Mouse (Mus musculus) brown adipose tissue, adult 24 weeks (tissue): Measurements from ENCODE around the gene Spin2d. TPM values are rescaled to one million over a fixed set of nuclear protein-coding genes. Genes with fewer than 3 reads are reported as not detected.
"Not testable (repeated sequence)": the region's sequence is repeated elsewhere in the genome, so short reads cannot be mapped to it uniquely, and the experiment has no call there.

Source experiments
- H3K27ac ChIP-seq: fragments of 200-500 bp; replicated peaks from 2 replicates; pipeline ENCODE4 v1.5.1; 2012; ENCODE audit warnings: low read depth, mild to moderate bottlenecking, low read length
- H3K4me1 ChIP-seq: fragments of 200-500 bp; 2 replicates; pipeline ENCODE4 v1.6.1; 2012; ENCODE audit warnings: low read length, mixed read lengths; ENCODE audit not compliant: control insufficient read depth, insufficient read depth, insufficient read length
- H3K4me3 ChIP-seq: fragments of 200-500 bp; 2 replicates; pipeline ENCODE4 v1.5.1; 2012; ENCODE audit warnings: low read depth, mild to moderate bottlenecking, low read length, moderate library complexity; ENCODE audit not compliant: insufficient read depth
- polyA plus RNA-seq: library from polyadenylated mRNA; stranded (reverse); fragments of >200 nt; gene quantifications from 2 replicates; pipeline ENCODE4 v1.2.4, GENCODE M21; 2012; ENCODE audit not compliant: missing spikeins, insufficient read depth, insufficient read length

Gene Spin2d
- not detected in 2 replicates for polyA plus RNA-seq

DNA sequence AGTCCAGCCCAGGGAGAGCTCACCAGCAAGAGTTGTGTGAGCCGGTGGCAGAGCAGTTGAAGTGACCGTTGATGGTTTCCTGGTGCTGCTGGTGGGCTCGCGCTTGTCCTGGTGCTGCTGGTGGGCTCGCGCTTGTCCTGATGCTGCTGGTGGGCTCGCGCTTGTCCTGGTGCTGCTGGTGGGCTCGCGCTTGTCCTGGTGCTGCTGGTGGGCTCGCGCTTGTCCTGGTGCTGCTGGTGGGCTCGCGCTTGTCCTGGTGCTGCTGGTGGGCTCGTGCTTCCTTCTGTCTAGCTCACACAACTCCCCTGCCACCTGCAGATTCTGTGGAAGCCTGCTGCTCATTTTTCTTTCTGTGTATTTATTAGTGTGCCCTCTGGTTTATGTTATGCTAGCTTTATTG is at the start of gene Spin2d:
Gene Spin2d (minus strand): TSS at position 101 of the 400 bp plus-strand sequence.
- H3K4me3 ChIP-seq, H3K4me1 ChIP-seq: not testable (repeated sequence)

GRCm38 (mm10) chrX:73225365-73225764 is 48.6 kb upstream of the Spin2d start:
- Histone ChIP-seq H3K4me3 (no peak overlapping the region), H3K4me1 (no peaks in the 10 kb centered on the region), H3K27ac (no peak overlapping the region)

More for the DNA sequence above, at the start of gene Spin2d:
- H3K27ac ChIP-seq: not testable (repeated sequence)

DNA sequence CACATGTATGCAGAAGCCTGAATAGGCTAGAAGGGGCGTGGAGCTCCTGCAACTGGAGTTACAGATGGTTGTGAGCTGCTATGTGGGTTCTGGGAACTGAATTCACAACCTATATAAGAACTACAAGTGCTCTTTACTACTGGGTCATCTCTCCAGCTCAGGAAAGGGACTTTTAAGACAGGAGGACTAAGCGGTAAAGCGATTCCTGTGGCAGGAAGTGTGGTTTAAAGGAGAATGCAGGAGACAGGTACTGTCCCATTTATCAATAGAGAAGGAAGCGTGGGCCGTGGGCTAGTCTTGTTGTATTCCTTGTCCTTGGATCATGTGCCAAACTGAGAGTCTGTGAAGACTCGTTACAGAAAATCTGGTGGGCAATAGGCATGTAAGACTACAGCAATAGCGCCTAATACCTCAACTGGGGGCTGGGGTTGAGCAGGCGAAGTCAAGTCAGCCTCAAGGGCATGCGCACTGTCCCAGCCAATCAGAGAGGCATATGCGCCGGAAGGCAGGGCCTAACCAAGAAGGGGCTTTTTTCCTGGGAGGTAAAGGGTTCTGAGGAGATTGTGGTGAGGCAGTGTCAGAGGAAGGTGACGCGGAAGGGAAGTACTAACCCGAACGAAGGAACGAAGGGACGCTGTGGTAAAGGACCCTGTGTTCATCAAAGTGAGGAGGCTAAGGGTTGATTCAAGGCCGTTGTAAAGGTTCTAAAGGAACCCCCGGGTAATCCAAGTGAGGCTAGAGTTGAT is 37.2 kb upstream of the Spin2d start, which contains the start of gene Xlr4b:
Gene Xlr4b (plus strand): TSS at position 515 of the 746 bp plus-strand sequence.
- H3K4me3 ChIP-seq, H3K4me1 ChIP-seq, H3K27ac ChIP-seq: not testable (repeated sequence)

DNA sequence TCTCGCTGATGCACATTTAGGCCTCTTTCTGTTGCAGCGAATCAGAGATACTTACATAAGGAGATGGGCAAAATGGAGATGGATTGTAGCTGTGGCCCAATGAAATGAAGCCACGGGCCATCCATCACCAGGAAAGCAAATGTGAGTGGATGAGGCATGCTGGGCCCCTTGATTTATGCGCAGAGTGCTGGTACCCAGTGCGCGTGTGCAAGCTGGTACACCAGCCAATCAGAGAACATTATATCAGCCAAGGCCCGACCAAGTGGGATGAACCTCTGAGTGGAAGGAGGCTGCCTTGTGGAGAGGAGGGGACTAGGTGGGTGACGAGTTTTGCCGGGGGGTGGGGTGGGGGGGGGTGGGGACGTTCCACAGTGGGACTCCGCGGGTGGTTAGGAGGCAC is 15.1 kb upstream of the Spin2d start, which contains the start of gene Xlr3b:
Gene Xlr3b (plus strand): TSS at position 274 of the 400 bp plus-strand sequence.
- H3K4me3 ChIP-seq, H3K27ac ChIP-seq, H3K4me1 ChIP-seq: not testable (repeated sequence)

GRCm38 (mm10) chrX:73149350-73149749 is 27.4 kb downstream of the Spin2d start, which contains the start of gene DXBay18:
Gene DXBay18, minus strand, starts transcription at chrX:73149450.
- H3K27ac ChIP-seq, H3K4me1 ChIP-seq, H3K4me3 ChIP-seq: not testable (repeated sequence)

DNA sequence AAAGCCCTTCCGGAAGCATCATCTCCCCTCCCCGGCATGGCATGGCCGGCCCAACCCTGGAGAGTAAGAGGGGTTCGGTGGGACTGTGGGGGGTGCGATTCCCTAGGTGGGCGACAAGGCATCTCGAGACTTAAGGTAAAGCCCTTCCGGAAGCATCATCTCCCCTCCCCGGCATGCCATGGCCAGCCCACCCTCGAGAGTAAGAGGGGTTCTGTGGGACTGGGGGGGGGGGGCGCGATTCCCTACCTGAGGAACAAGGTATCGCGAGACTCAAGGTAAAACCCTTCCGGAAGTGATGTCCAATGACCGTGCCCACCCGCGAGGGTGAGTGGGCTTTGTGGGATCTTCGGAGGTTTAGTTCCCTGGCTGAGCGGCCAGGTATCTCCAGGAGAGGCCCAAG is 28.3 kb downstream of the Spin2d start, which contains the start of gene Xlr5b:
Gene Xlr5b (plus strand): TSS at position 301 of the 400 bp plus-strand sequence.
- H3K27ac ChIP-seq, H3K4me3 ChIP-seq, H3K4me1 ChIP-seq: not testable (repeated sequence)

- not testable (repeated sequence) for H3K27ac ChIP-seq, H3K4me1 ChIP-seq, H3K4me3 ChIP-seq
Measured at GRCm38 (mm10) chrX:73143218-73143618, 33.6 kb downstream of the Spin2d start.

Other genes starting within 250 kb of the Spin2d start
- 6.0 and 7.1 TPM in 2 replicates for gene Zfp185, start 189.7 kb downstream of the Spin2d start, polyA plus RNA-seq
- gene Pnma5, start 139.9 kb downstream of the Spin2d start, polyA plus RNA-seq: not detected in 2 replicates
- not detected in 2 replicates for gene Pnma3, start 112.2 kb downstream of the Spin2d start, polyA plus RNA-seq
- gene Xlr4a, start 94.5 kb downstream of the Spin2d start, polyA plus RNA-seq: 5.0 TPM in 1 of 2 replicates, not detected in the other
- 1.3 and 3.2 TPM in 2 replicates for gene Xlr3a, start 79.9 kb downstream of the Spin2d start, polyA plus RNA-seq
- gene Gm14685, start 59.9 kb downstream of the Spin2d start, polyA plus RNA-seq: not detected in 2 replicates
- gene Xlr5b, start 28.2 kb downstream of the Spin2d start, polyA plus RNA-seq: 1.3 TPM in 1 of 2 replicates, not detected in the other
- gene DXBay18, start 27.5 kb downstream of the Spin2d start, polyA plus RNA-seq: 0.55 TPM in 1 of 2 replicates, not detected in the other
- 4.6 and 10.4 TPM in 2 replicates for gene Xlr3b, start 15.2 kb upstream of the Spin2d start, polyA plus RNA-seq
- gene Xlr4b, start 37.3 kb upstream of the Spin2d start, polyA plus RNA-seq: 3.8 TPM in 1 of 2 replicates, not detected in the other
- 4.4 and 5.8 TPM in 2 replicates for gene F8a, start 51.3 kb upstream of the Spin2d start, polyA plus RNA-seq
- gene Xlr4c, start 66.1 kb upstream of the Spin2d start, polyA plus RNA-seq: not detected in 2 replicates
- gene Xlr3c, start 88.4 kb upstream of the Spin2d start, polyA plus RNA-seq: 1.9 TPM in 1 of 2 replicates, not detected in the other
- gene Xlr5a, start 116.0 kb upstream of the Spin2d start, polyA plus RNA-seq: not detected in 2 replicates
- gene Xlr5c, start 116.0 kb upstream of the Spin2d start, polyA plus RNA-seq: not detected in 2 replicates
- gene Gm45015, start 159.9 kb upstream of the Spin2d start, polyA plus RNA-seq: not detected in 2 replicates
- 2.4 and 2.8 TPM in 2 replicates for gene Zfp275, start 165.6 kb upstream of the Spin2d start, polyA plus RNA-seq
- not detected in 2 replicates for gene Gm18336, start 221.7 kb upstream of the Spin2d start, polyA plus RNA-seq
- not detected in 2 replicates for gene Zfp92, start 234.1 kb upstream of the Spin2d start, polyA plus RNA-seq